Mouse (Mus musculus): ENCODE measurements around the gene Fuca2.

DNA sequence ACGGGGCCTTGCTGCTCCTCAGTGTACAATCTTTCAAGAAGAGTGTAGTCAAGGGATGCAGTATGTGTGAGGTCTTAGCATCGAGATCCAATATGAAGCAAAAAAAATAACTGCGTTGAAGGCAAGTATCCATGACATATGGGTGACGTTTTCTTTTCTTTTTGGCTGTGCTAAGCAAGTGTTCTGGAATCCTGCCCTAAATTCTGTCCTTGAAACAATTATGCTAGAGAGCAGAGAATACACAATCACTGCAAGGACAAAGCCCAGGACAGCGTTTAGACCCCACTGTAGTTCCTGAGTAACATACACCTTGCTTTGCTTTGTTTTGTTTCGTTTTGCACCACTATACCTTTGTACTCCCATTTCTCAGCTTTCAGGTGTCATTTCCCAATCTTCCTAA is 20.0 kb upstream of the Fuca2 start:
- TF ChIP-seq CTCF (IDR thresholded peaks at IDR 0.05; ENCODE audit: low read depth) = no peak
- TF ChIP-seq EP300 (IDR thresholded peaks at IDR 0.05; ENCODE audit: low read depth) = no peak

Measured in liver, postnatal 0 days (tissue).